13 mouse cellular contexts compared by ENCODE assay signal in genomic region chr7:6146982-6147325, GRCm38 (mm10). TPM values are rescaled to one million over a fixed set of nuclear protein-coding genes. Genes with fewer than 3 reads are reported as not detected.
DNase-seq lines count a peak whose midpoint lies in the region; ATAC-seq and TF ChIP-seq lines count a peak whose summit lies in the region.
"Had no signal": no experiment of that assay in that cellular context is flagged by ENCODE, and none has a peak within 500 bp of the region (broad histone marks: within the 10 kb centered on the region; RNA-seq: fewer than 3 reads in every experiment).

No protein-coding gene starts in this region.

- TF ChIP-seq POLR2A in heart, adult 2 months (IDR thresholded peaks at IDR 0.05; ENCODE audit: insufficient read depth, low read depth, low read length): no peak
- TF ChIP-seq POLR2A in embryonic fibroblast, embryonic 13.5 days (IDR thresholded peaks at IDR 0.05; ENCODE audit: low read depth, low read length): no peak

- DNase-seq in heart, adult 2 months: no peak
- DNase-seq in heart, adult 9 months (ENCODE audit: low spot score in 2 of 2): no peak
- no peak for DNase-seq in lung, postnatal 10 days
- no peak for DNase-seq in ovary, postnatal 14 days (ENCODE audit: low spot score)
- no peak for DNase-seq in layer of hippocampus, postnatal 10 days (ENCODE audit: low spot score in 2 of 2)
- DNase-seq: retina, postnatal 1 day had no signal

- peaks cover 13% of the 10 kb centered on the region for H3K36me3 ChIP-seq in heart, adult 2 months (ENCODE audit: control insufficient read depth, insufficient read depth, low read length)
- no peaks in the 10 kb centered on the region for H3K36me3 ChIP-seq in lung, embryonic 16.5 days (ENCODE audit: control insufficient read depth, insufficient read depth, low read length)

- H3K4me1 ChIP-seq in heart, adult 2 months (ENCODE audit: control insufficient read depth, insufficient read depth, low read length): peaks cover 45% of the 10 kb centered on the region
- peaks cover 48% of the 10 kb centered on the region for H3K4me1 ChIP-seq in lung, embryonic 16.5 days (replicated peaks; ENCODE audit: control insufficient read depth, insufficient read depth, low read length)
- H3K4me1 ChIP-seq in embryonic fibroblast, embryonic 13.5 days (ENCODE audit: control insufficient read depth, insufficient read depth, low read length): peaks cover 14% of the 10 kb centered on the region

- H3K79me2 ChIP-seq in heart, adult 2 months (replicated peaks; ENCODE audit: control insufficient read depth, insufficient read depth, low read length): peaks cover 9% of the 10 kb centered on the region

- intact Hi-C loops in heart, adult 2 months (cut with DNase I): loop anchor here (10.0 kb wide), 1 partner anchor 1492 kb away; the partner anchor contains the start of gene Ppp6r1

- TF ChIP-seq EP300 in heart, adult 2 months (IDR thresholded peaks at IDR 0.05; ENCODE audit: insufficient read depth, low read depth, low read length): no peak

- ATAC-seq in lung, embryonic 16.5 days (ENCODE audit: low read depth): peak; percentile 24; the same call in 1 of the 2 replicates
- peak; percentile 73 for ATAC-seq in megakaryocyte-erythroid progenitor cell, adult 5-6 weeks (replicated peaks; ENCODE audit: low FRiP score, low TSS enrichment, poor library complexity, severe bottlenecking)
- ATAC-seq: forebrain, embryonic 14.5 days; inflammation-experienced regulatory T-cells, adult 6 months; midbrain, embryonic 16.5 days had no signal

- H3K9ac ChIP-seq in heart, adult 2 months (ENCODE audit: low read depth, low read length): no peak overlapping the region
- H3K9ac ChIP-seq in lung, embryonic 16.5 days (ENCODE audit: low read length): 0 out of 2 replicates have a peak overlapping the region, but pooled peaks have one; percentile 20

- H3K27me3 ChIP-seq in heart, adult 2 months (ENCODE audit: control insufficient read depth, insufficient read depth, low read length): no peaks in the 10 kb centered on the region
- H3K27me3 ChIP-seq in lung, embryonic 16.5 days (ENCODE audit: control insufficient read depth, insufficient read depth, low read depth, low read length): no peaks in the 10 kb centered on the region

- H3K9me3 ChIP-seq in lung, embryonic 16.5 days (ENCODE audit: control insufficient read depth, low read length): no peaks in the 10 kb centered on the region

- H3K4me2 ChIP-seq in lung, embryonic 16.5 days (ENCODE audit: low read depth, low read length): no peak overlapping the region

- H3K4me3 ChIP-seq in heart, adult 2 months: no peak overlapping the region
- no peak overlapping the region for H3K4me3 ChIP-seq in lung, embryonic 16.5 days (ENCODE audit: low read length)
- no peak overlapping the region for H3K4me3 ChIP-seq in embryonic fibroblast, embryonic 13.5 days (ENCODE audit: insufficient read depth, low read length)

- WGBS in heart, adult 2 months: 9% methylated on average over 2 of the region's 2 CpGs
- 35% methylated on average over 2 of the region's 2 CpGs for WGBS in lung, embryonic 16.5 days

- TF ChIP-seq CTCF in heart, adult 2 months (IDR thresholded peaks at IDR 0.05): no peak
- no peak for TF ChIP-seq CTCF in embryonic fibroblast, embryonic 13.5 days (IDR thresholded peaks at IDR 0.05; ENCODE audit: borderline replicate concordance, insufficient read depth, low read length)

- H3K27ac ChIP-seq in heart, adult 2 months: peak overlapping the region; percentile 44
- peak overlapping the region; percentile 3 for H3K27ac ChIP-seq in lung, embryonic 16.5 days (ENCODE audit: low read length)
- H3K27ac ChIP-seq in embryonic fibroblast, embryonic 13.5 days (ENCODE audit: insufficient read depth, low read length): peak overlapping the region; percentile 80

RNA-seq across cellular contexts. Expression of gene Zfp787, which starts 8.8 kb away (rescaled TPM):
- 10 to 100 TPM; 28.4 to 35.2 TPM for total RNA-seq in heart, adult 2 months (2021)
- polyA plus RNA-seq in heart, adult 2 months (2012; rRNA removed): 29.6 and 32.5 TPM in 2 replicates
- polyA plus RNA-seq in lung, embryonic 16.5 days (2015; fragmentation: Nextera tagmentation; extraction: Ambion mirVana): 22.6 and 23.0 TPM in 2 replicates
- polyA plus RNA-seq in embryonic fibroblast, embryonic 13.5 days (2011; ENCODE audit: insufficient read length, low read depth, missing spikeins): 14.2 and 19.0 TPM in 2 replicates
- 21.9 and 43.6 TPM in 2 replicates for total RNA-seq in megakaryocyte-erythroid progenitor cell, adult 5-6 weeks (2014; fragmentation: Nextera tagmentation)
- 16.7 and 17.3 TPM in 2 replicates for total RNA-seq in megakaryocyte-erythroid progenitor cell, adult 5-6 weeks (2017)
- total RNA-seq in layer of hippocampus, postnatal 10 days (2021): 10 to 100 TPM; 27.1 to 32.7 TPM

RNA-seq across cellular contexts. Expression of gene Zfp444, which starts 25.1 kb away (rescaled TPM):
- 10 to 100 TPM; 11.0 to 12.7 TPM for total RNA-seq in heart, adult 2 months (2021)
- polyA plus RNA-seq in heart, adult 2 months (2012; rRNA removed): 8.1 and 10.9 TPM in 2 replicates
- polyA plus RNA-seq in lung, embryonic 16.5 days (2015; fragmentation: Nextera tagmentation; extraction: Ambion mirVana): 48.4 and 53.1 TPM in 2 replicates
- polyA plus RNA-seq in embryonic fibroblast, embryonic 13.5 days (2011; ENCODE audit: insufficient read length, low read depth, missing spikeins): 15.2 and 20.9 TPM in 2 replicates
- total RNA-seq in megakaryocyte-erythroid progenitor cell, adult 5-6 weeks (2014; fragmentation: Nextera tagmentation): 4.1 and 11.9 TPM in 2 replicates
- 21.9 and 22.6 TPM in 2 replicates for total RNA-seq in megakaryocyte-erythroid progenitor cell, adult 5-6 weeks (2017)
- 10 to 100 TPM; 55.9 to 65.8 TPM for total RNA-seq in layer of hippocampus, postnatal 10 days (2021)

RNA-seq across cellular contexts. Expression of gene Galp, which starts 49.9 kb away (rescaled TPM):
- total RNA-seq in heart, adult 2 months (2021): not detected
- polyA plus RNA-seq in heart, adult 2 months (2012; rRNA removed): not detected in 2 replicates
- polyA plus RNA-seq in lung, embryonic 16.5 days (2015; fragmentation: Nextera tagmentation; extraction: Ambion mirVana): not detected in 2 replicates
- not detected in 2 replicates for polyA plus RNA-seq in embryonic fibroblast, embryonic 13.5 days (2011; ENCODE audit: insufficient read length, low read depth, missing spikeins)
- not detected in 2 replicates for total RNA-seq in megakaryocyte-erythroid progenitor cell, adult 5-6 weeks (2014; fragmentation: Nextera tagmentation)
- total RNA-seq in megakaryocyte-erythroid progenitor cell, adult 5-6 weeks (2017): not detected in 2 replicates
- total RNA-seq in layer of hippocampus, postnatal 10 days (2021): not detected
- total RNA-seq: left cerebral cortex, adult 8-10 months had no signal
- polyA plus RNA-seq: forebrain, embryonic 14.5 days; inflammation-experienced regulatory T-cells, adult 6 months; midbrain, embryonic 16.5 days had no signal

Comparison
In these comparisons a context has a peak if more than half of its experiments do, and no peak if none do; other contexts are left out.
1. H3K27ac ChIP-seq: peak in every context shown above with its lines; median percentile 80 in embryonic fibroblast, embryonic 13.5 days; 44 in heart, adult 2 months; 3 in lung, embryonic 16.5 days.